Mouse (Mus musculus) cerebellum, postnatal 10 days (tissue): ENCODE results near the gene Ccdc9b.

Experiments
- DNase-seq, 2 experiments: peaks; one replicate each; pipeline ENCODE4 v3.0.0; 2021; ENCODE audit warnings: mixed read lengths in 2 of 2

Gene Ccdc9b

GRCm38 (mm10) chr2:118761906-118762783, at the start of gene Ccdc9b:
Gene Ccdc9b (minus strand): TSS chr2:118762661.
- peak; percentile 95 for DNase-seq

GRCm38 (mm10) chr2:118810861-118811260, 48.4 kb upstream of the Ccdc9b start:
- DNase-seq = no peak

- peak; percentile 83 to 87 for DNase-seq
Measured at GRCm38 (mm10) chr2:118806860-118807259, 44.4 kb upstream of the Ccdc9b start.

GRCm38 (mm10) chr2:118805756-118806155, 43.3 kb upstream of the Ccdc9b start:
- DNase-seq = no peak

GRCm38 (mm10) chr2:118805137-118805536, 42.7 kb upstream of the Ccdc9b start:
- DNase-seq = no peak

- DNase-seq = no peak
Measured at GRCm38 (mm10) chr2:118804474-118804873, 42.0 kb upstream of the Ccdc9b start.

GRCm38 (mm10) chr2:118802542-118803118, 40.2 kb upstream of the Ccdc9b start:
- DNase-seq = no peak

GRCm38 (mm10) chr2:118793636-118794035, 31.2 kb upstream of the Ccdc9b start:
- no peak for DNase-seq

- peak in 1 of 2 experiments; percentile 17 for DNase-seq
Measured at GRCm38 (mm10) chr2:118792259-118792613, 29.8 kb upstream of the Ccdc9b start.

GRCm38 (mm10) chr2:118791591-118792258, 29.3 kb upstream of the Ccdc9b start:
- peak; percentile 76 to 79 for DNase-seq

GRCm38 (mm10) chr2:118790551-118791525, 28.4 kb upstream of the Ccdc9b start:
- peak; percentile 93 to 95 for DNase-seq

- no peak for DNase-seq
Measured at GRCm38 (mm10) chr2:118790221-118790550, 27.7 kb upstream of the Ccdc9b start.

GRCm38 (mm10) chr2:118789501-118789900, 27.0 kb upstream of the Ccdc9b start:
- peak; percentile 97 for DNase-seq

- DNase-seq = no peak
Measured at GRCm38 (mm10) chr2:118786525-118786924, 24.1 kb upstream of the Ccdc9b start.

- DNase-seq = no peak
Measured at GRCm38 (mm10) chr2:118783663-118784062, 21.2 kb upstream of the Ccdc9b start.

- no peak for DNase-seq
Measured at GRCm38 (mm10) chr2:118783093-118783492, 20.6 kb upstream of the Ccdc9b start.

- no peak for DNase-seq
Measured at GRCm38 (mm10) chr2:118782303-118782702, 19.8 kb upstream of the Ccdc9b start.

GRCm38 (mm10) chr2:118781115-118781514, 18.7 kb upstream of the Ccdc9b start:
- no peak for DNase-seq

GRCm38 (mm10) chr2:118779504-118780480, 17.3 kb upstream of the Ccdc9b start, which contains the start of gene Disp2:
Gene Disp2 (plus strand): TSS chr2:118779719.
- peak; percentile 97 to 98 for DNase-seq

GRCm38 (mm10) chr2:118779065-118779464, 16.6 kb upstream of the Ccdc9b start:
- DNase-seq = peak; percentile 52 to 65

- no peak for DNase-seq
Measured at GRCm38 (mm10) chr2:118778418-118778817, 16.0 kb upstream of the Ccdc9b start.
